Mouse (Mus musculus): ENCODE data around the gene Ptx3. TPM values are rescaled to one million over a fixed set of nuclear protein-coding genes. Genes with fewer than 3 reads are reported as not detected.
A peak's percentile ranks its signal among the peaks of the same experiment; 100 is the strongest.

The Ptx3 gene
- 6.7 and 7.3 TPM in 2 replicates for polyA plus RNA-seq (2014; fragmentation: Nextera tagmentation; extraction: Ambion mirVana)

DNA sequence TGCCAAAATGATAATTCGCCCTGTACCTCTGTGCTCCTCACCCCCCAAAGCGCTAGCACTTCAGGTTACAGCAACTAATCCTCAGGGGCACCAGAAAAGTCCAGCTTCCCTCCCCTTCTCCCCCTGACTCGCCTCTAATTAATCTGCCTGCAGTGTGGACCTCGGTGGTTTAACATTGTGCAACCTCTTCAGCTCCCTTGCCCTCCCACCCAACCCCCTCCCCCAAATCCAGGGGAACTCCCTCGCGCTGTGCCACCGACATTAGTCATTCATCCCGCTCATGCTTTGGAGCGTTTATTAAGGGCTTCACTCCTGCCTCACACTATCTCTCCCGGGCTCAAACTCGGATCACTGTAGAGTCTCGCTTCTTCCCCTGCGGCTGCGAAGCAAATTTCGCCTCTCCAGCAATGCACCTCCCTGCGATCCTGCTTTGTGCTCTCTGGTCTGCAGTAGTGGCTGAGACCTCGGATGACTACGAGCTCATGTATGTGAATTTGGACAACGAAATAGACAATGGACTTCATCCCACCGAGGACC, at the start of gene Ptx3:
Gene Ptx3, plus strand, starts transcription at position 256 of the 537 bp plus-strand sequence.
- Histone ChIP-seq H3K27ac (replicated peaks in 1 of 2; ENCODE audit: control insufficient read depth in 1 of 2, insufficient read depth in 1 of 2, low read depth in 2 of 2, low read length in 2 of 2) (peak within 1 kb of the TSS; percentile 68 to 69), H3K4me3 (ENCODE audit: control insufficient read depth in 1 of 2, insufficient read depth in 1 of 2, low read depth in 1 of 2, low read length in 2 of 2) (peak within 1 kb of the TSS; percentile 61 to 64), H3K4me2 (ENCODE audit: low read length) (peak within 1 kb of the TSS; percentile 99), H3K27me3 (ENCODE audit: control insufficient read depth, insufficient read depth, low read length) (no peaks in the 10 kb centered on the region; the same call in 1 of the 2 replicates), H3K4me1 (ENCODE audit: control insufficient read depth in 2 of 2, insufficient read depth in 2 of 2, low read length in 2 of 2) (peaks cover 0 to 2% of the 10 kb centered on the region in 2 experiments; a peak in 2 of 4 replicates), H3K9me3 (ENCODE audit: control insufficient read depth, low read length) (no peaks in the 10 kb centered on the region), H3K9ac (ENCODE audit: low read length) (peak within 1 kb of the TSS; percentile 79), H3K36me3 (ENCODE audit: control insufficient read depth, insufficient read depth, low read length) (no peaks in the 10 kb centered on the region)
- ATAC-seq (ENCODE audit: insufficient number of reproducible peaks, insufficient read depth, low FRiP score, low read depth) = 0 out of 2 replicates have a peak, but pooled peaks have one; percentile 20
- WGBS = 6% methylated on average over 20 of the region's 20 CpGs

DNA sequence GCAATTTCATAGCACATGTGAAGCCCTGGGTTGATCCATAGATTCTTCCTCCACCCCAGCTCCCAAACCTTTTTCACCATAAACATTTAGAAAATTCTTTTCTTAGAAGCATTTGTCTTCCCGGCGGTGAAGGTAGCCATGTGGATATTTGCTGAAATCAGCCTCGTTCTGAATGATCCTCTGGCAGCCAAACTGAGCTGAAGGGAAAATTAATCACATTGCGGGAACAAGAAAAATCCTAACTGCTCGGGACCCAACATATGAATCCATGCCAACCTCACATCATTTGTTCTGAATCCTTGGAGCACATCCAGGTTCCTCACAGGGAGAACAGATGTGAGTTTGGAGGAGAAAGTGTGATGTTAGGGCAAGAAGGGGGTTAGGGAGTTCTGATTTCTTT, 46.8 kb upstream of the Ptx3 start:
- Histone ChIP-seq H3K4me3 (ENCODE audit: control insufficient read depth in 1 of 2, insufficient read depth in 1 of 2, low read depth in 1 of 2, low read length in 2 of 2) (no peak overlapping the region), H3K4me2 (ENCODE audit: low read length) (no peak overlapping the region), H3K9ac (ENCODE audit: low read length) (no peak overlapping the region), H3K9me3 (ENCODE audit: control insufficient read depth, low read length) (no peaks in the 10 kb centered on the region), H3K4me1 (ENCODE audit: control insufficient read depth in 2 of 2, insufficient read depth in 2 of 2, low read length in 2 of 2) (no peaks in the 10 kb centered on the region), H3K27ac (replicated peaks in 1 of 2; ENCODE audit: control insufficient read depth in 1 of 2, insufficient read depth in 1 of 2, low read depth in 2 of 2, low read length in 2 of 2) (no peak overlapping the region), H3K27me3 (ENCODE audit: control insufficient read depth, insufficient read depth, low read length) (no peaks in the 10 kb centered on the region), H3K36me3 (ENCODE audit: control insufficient read depth, insufficient read depth, low read length) (no peaks in the 10 kb centered on the region)
- ATAC-seq (ENCODE audit: insufficient number of reproducible peaks, insufficient read depth, low FRiP score, low read depth) = no peak
- 75% methylated on average over 5 of the region's 5 CpGs for WGBS

DNA sequence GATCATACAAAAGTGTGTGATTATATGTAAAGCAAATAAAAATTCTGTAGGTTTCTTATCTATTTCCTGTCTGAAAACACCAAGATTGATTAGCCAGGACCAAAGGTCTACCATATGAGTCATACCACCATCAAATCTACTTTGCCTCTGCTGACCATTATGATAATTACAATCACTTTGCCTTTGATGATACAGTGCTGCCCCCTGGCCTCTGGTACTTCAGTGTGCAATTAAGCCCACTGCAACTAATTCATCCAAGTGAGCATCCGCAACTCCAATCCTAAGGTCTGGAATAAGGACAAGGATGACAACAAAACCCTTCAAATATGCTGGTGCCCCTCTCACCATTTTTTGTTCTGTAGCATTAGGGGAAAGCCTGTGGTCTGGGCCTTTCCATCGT, 40.1 kb upstream of the Ptx3 start:
- Histone ChIP-seq H3K27ac (replicated peaks in 1 of 2; ENCODE audit: control insufficient read depth in 1 of 2, insufficient read depth in 1 of 2, low read depth in 2 of 2, low read length in 2 of 2) (no peak overlapping the region), H3K4me1 (ENCODE audit: control insufficient read depth in 2 of 2, insufficient read depth in 2 of 2, low read length in 2 of 2) (no peaks in the 10 kb centered on the region), H3K27me3 (ENCODE audit: control insufficient read depth, insufficient read depth, low read length) (no peaks in the 10 kb centered on the region), H3K4me2 (ENCODE audit: low read length) (no peak overlapping the region), H3K36me3 (ENCODE audit: control insufficient read depth, insufficient read depth, low read length) (no peaks in the 10 kb centered on the region), H3K9ac (ENCODE audit: low read length) (no peak overlapping the region), H3K4me3 (ENCODE audit: control insufficient read depth in 1 of 2, insufficient read depth in 1 of 2, low read depth in 1 of 2, low read length in 2 of 2) (no peak overlapping the region), H3K9me3 (ENCODE audit: control insufficient read depth, low read length) (no peaks in the 10 kb centered on the region)
- WGBS = 74% methylated on average over 2 of the region's 2 CpGs
- ATAC-seq (ENCODE audit: insufficient number of reproducible peaks, insufficient read depth, low FRiP score, low read depth) = no peak

DNA sequence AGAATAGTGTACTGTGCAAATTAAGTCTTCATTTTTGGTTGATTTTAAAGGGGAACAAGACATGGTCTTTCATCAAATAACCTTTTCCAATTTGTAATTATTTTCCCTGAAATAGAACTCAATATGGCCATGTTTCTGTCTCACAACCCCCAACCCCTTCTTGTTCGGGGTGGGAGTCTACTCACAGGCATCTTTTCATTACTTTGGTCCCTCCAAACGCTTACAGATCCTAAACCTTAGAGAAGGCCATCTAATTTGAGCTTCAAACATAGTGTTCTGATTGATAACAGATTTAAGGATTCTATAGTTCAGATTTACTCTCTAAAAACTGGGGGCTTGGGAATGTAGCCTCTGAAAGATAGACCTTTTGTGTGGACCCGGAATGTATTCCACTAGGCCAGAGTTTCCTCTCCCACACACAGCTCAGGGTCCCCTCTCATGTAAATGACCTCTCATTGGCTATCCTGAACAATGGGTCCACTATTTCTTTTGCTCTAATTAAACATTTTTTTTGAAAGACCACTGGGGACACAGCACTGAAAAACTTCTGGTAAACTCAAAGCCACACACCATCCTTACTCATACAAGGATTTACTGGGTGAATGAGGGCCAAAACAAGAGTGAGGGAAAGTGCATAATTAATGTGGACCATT, 25.7 kb upstream of the Ptx3 start:
- Histone ChIP-seq H3K27me3 (ENCODE audit: control insufficient read depth, insufficient read depth, low read length) (no peaks in the 10 kb centered on the region), H3K9ac (ENCODE audit: low read length) (no peak overlapping the region), H3K27ac (replicated peaks in 1 of 2; ENCODE audit: control insufficient read depth in 1 of 2, insufficient read depth in 1 of 2, low read depth in 2 of 2, low read length in 2 of 2) (no peak overlapping the region), H3K4me1 (ENCODE audit: control insufficient read depth in 2 of 2, insufficient read depth in 2 of 2, low read length in 2 of 2) (no peaks in the 10 kb centered on the region), H3K4me3 (ENCODE audit: control insufficient read depth in 1 of 2, insufficient read depth in 1 of 2, low read depth in 1 of 2, low read length in 2 of 2) (no peak overlapping the region), H3K9me3 (ENCODE audit: control insufficient read depth, low read length) (no peaks in the 10 kb centered on the region), H3K4me2 (ENCODE audit: low read length) (no peak overlapping the region), H3K36me3 (ENCODE audit: control insufficient read depth, insufficient read depth, low read length) (no peaks in the 10 kb centered on the region)
- 76% methylated on average over 3 of the region's 3 CpGs for WGBS
- no peak for ATAC-seq (ENCODE audit: insufficient number of reproducible peaks, insufficient read depth, low FRiP score, low read depth)

DNA sequence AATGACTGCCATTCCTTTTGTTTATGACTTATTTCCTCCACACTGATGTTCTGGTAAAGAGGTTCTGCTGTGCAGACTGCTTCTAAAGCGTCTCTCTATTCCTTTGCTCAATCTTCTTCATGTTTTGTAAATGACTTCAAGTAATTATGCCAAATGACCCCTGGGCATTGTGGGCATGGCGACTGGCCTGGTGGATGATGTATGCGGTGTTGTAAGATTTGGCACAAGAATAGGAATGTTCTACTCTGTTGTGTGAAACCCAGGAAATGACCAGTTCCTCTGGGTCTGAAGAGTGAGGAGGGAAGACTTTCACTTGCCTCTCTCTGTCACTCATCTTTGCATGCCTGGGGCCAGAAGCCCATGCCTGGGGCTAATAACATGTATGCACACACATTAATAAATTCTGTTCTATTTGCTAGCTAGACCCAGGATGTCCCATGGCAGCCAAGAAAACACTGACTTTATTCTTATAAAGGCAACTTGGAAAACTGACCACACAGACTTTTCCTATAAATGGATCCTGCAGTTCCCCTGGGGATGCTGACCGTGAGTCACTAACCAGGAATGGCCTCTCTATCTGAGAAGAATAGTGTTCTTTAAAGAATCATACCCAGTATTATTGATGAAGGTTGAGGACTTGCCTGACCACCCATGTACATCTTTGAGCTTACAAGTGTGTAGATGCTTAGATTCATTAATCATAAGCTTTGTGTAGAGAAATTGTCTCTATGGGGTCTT, 10.7 kb upstream of the Ptx3 start:
- no peak for ATAC-seq (ENCODE audit: insufficient number of reproducible peaks, insufficient read depth, low FRiP score, low read depth)
- 74% methylated on average over 4 of the region's 4 CpGs for WGBS
- H3K4me1 ChIP-seq (ENCODE audit: control insufficient read depth in 2 of 2, insufficient read depth in 2 of 2, low read length in 2 of 2) = no peaks in the 10 kb centered on the region

DNA sequence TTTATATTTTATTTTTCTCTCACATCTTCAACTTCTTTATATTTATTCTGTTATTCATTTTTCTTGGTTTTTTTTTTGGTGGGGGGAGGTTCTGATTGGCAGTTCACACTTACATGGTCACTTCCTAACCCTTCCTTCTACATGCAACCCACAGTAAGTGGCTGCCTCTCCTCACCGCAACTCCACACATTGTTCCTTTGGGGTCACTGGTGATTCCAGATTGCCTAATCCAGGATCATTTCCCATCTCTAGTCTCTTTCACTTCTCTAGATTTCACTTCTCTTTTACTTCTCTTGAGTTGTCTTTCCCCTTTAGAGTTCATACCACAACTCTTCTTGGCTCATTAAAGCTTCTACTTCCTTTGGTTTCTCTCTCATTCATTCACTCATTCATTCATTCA, 6.2 kb upstream of the Ptx3 start:
- Histone ChIP-seq H3K36me3 (ENCODE audit: control insufficient read depth, insufficient read depth, low read length) (no peaks in the 10 kb centered on the region), H3K27ac (replicated peaks in 1 of 2; ENCODE audit: control insufficient read depth in 1 of 2, insufficient read depth in 1 of 2, low read depth in 2 of 2, low read length in 2 of 2) (no peak overlapping the region), H3K4me1 (ENCODE audit: control insufficient read depth in 2 of 2, insufficient read depth in 2 of 2, low read length in 2 of 2) (no peaks in the 10 kb centered on the region; a peak in 1 of 4 replicates), H3K9ac (ENCODE audit: low read length) (no peak overlapping the region), H3K27me3 (ENCODE audit: control insufficient read depth, insufficient read depth, low read length) (no peaks in the 10 kb centered on the region; the same call in 1 of the 2 replicates), H3K9me3 (ENCODE audit: control insufficient read depth, low read length) (no peaks in the 10 kb centered on the region), H3K4me2 (ENCODE audit: low read length) (no peak overlapping the region), H3K4me3 (ENCODE audit: control insufficient read depth in 1 of 2, insufficient read depth in 1 of 2, low read depth in 1 of 2, low read length in 2 of 2) (no peak overlapping the region)
- no peak for ATAC-seq (ENCODE audit: insufficient number of reproducible peaks, insufficient read depth, low FRiP score, low read depth)
- WGBS = 100% methylated on average over 1 of the region's 1 CpGs

More for the DNA sequence above, 10.7 kb upstream of the Ptx3 start:
- Histone ChIP-seq H3K36me3 (ENCODE audit: control insufficient read depth, insufficient read depth, low read length) (no peaks in the 10 kb centered on the region), H3K9ac (ENCODE audit: low read length) (no peak overlapping the region), H3K27ac (replicated peaks in 1 of 2; ENCODE audit: control insufficient read depth in 1 of 2, insufficient read depth in 1 of 2, low read depth in 2 of 2, low read length in 2 of 2) (no peak overlapping the region), H3K4me3 (ENCODE audit: control insufficient read depth in 1 of 2, insufficient read depth in 1 of 2, low read depth in 1 of 2, low read length in 2 of 2) (no peak overlapping the region), H3K27me3 (ENCODE audit: control insufficient read depth, insufficient read depth, low read length) (no peaks in the 10 kb centered on the region), H3K4me2 (ENCODE audit: low read length) (no peak overlapping the region), H3K9me3 (ENCODE audit: control insufficient read depth, low read length) (no peaks in the 10 kb centered on the region)

DNA sequence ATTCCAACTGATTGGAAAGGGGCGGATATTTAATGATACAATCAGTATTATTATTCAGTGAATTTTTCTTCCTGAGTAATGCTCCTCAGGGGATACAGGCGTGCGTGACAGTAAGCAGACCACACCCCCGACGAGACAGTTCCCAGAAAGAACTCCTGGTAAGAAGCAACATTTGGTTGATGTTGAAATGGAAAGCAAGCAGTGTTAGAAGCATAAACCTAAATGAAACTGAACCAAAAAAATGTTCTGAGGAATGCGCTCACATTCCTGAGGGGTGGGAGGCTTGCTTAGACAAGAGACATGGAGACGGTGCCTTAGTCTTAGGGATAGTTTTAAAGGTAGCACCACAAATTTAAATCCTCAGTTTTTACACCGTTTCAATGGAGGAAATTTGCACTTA, 4.0 kb upstream of the Ptx3 start:
- ATAC-seq (ENCODE audit: insufficient number of reproducible peaks, insufficient read depth, low FRiP score, low read depth) = no peak
- no peak overlapping the region for H3K27ac ChIP-seq (replicated peaks in 1 of 2; ENCODE audit: control insufficient read depth in 1 of 2, insufficient read depth in 1 of 2, low read depth in 2 of 2, low read length in 2 of 2)
- H3K4me3 ChIP-seq (ENCODE audit: control insufficient read depth in 1 of 2, insufficient read depth in 1 of 2, low read depth in 1 of 2, low read length in 2 of 2) = no peak overlapping the region
- no peaks in the 10 kb centered on the region for H3K9me3 ChIP-seq (ENCODE audit: control insufficient read depth, low read length)
- H3K9ac ChIP-seq (ENCODE audit: low read length) = no peak overlapping the region
- no peaks in the 10 kb centered on the region; the same call in 1 of the 2 replicates for H3K27me3 ChIP-seq (ENCODE audit: control insufficient read depth, insufficient read depth, low read length)
- WGBS = 55% methylated on average over 8 of the region's 8 CpGs
- peak overlapping the region; percentile 27; the same call in 1 of the 2 replicates for H3K4me2 ChIP-seq (ENCODE audit: low read length)
- H3K4me1 ChIP-seq (ENCODE audit: control insufficient read depth in 2 of 2, insufficient read depth in 2 of 2, low read length in 2 of 2) = peaks cover 0 to 2% of the 10 kb centered on the region in 2 experiments; a peak in 2 of 4 replicates
- H3K36me3 ChIP-seq (ENCODE audit: control insufficient read depth, insufficient read depth, low read length) = no peaks in the 10 kb centered on the region
